Mouse (Mus musculus): ENCODE data around the gene Myh10. TPM values are rescaled to one million over a fixed set of nuclear protein-coding genes. Genes with fewer than 3 reads are reported as not detected.

Myh10 gene
- polyA plus RNA-seq, 1 experiment = 33.7 TPM

- no peaks in the 10 kb centered on the region for H3K36me3 ChIP-seq (ENCODE audit: control insufficient read depth, insufficient read depth, low read length)
- peak; percentile 33 for DNase-seq
- WGBS = 8% methylated on average over 43 of the region's 43 CpGs
- H3K27ac ChIP-seq (ENCODE audit: insufficient read depth, low read depth, low read length) = peak overlapping the region; percentile 47; the same call in 1 of the 2 replicates
- peak overlapping the region; percentile 63 for H3K4me3 ChIP-seq (ENCODE audit: insufficient read depth, low read depth, low read length)
- TF ChIP-seq CTCF (conservative IDR thresholded peaks at IDR 0.05; ENCODE audit: insufficient read depth, insufficient read length, low read depth, low read length) (no peak), POLR2A (IDR thresholded peaks at IDR 0.05; ENCODE audit: low read depth, low read length) (no peak)
- H3K4me1 ChIP-seq (ENCODE audit: control insufficient read depth, insufficient read depth, low read length) = 0 out of 2 replicates have a peak, but pooled peaks cover 6% of the 10 kb centered on the region
- no peaks in the 10 kb centered on the region for H3K27me3 ChIP-seq (replicated peaks; ENCODE audit: control insufficient read depth, insufficient read depth, low read length)
Observed at GRCm38 (mm10) chr11:68692693-68693446, 1.5 kb downstream of the Myh10 start.

DNA sequence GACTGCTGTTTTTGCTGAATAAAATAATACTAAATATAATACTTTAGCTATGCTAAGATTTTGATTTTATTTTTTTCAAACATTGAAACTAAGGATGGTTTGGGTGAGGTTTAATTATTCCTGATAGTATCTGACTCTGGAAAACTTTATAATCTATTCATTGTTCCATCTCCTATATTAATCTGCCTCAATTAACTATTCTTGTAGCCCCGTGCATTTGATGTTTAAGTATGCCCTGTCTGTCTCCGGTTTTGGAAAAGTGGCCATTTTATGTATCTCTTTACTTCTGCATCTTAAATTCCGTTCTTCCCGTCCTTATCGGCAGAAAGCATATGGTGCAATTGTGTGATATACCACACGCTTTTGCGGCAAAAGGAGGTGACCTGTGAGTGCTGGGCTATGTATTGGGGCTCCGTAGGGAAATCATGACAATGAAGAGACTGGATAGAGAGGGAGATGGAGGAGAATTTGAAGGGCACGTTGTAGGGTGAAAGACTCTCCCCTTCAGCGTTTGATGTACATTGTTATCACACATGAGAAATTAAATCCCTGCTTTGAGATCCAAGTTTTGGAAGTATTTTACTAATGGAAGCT, 2.2 kb downstream of the Myh10 start:
- H3K36me3 ChIP-seq (ENCODE audit: control insufficient read depth, insufficient read depth, low read length) = no peaks in the 10 kb centered on the region
- H3K4me1 ChIP-seq (ENCODE audit: control insufficient read depth, insufficient read depth, low read length) = 0 out of 2 replicates have a peak, but pooled peaks cover 6% of the 10 kb centered on the region
- H3K4me3 ChIP-seq (ENCODE audit: insufficient read depth, low read depth, low read length) = no peak overlapping the region
- H3K27ac ChIP-seq (ENCODE audit: insufficient read depth, low read depth, low read length) = no peak overlapping the region
- no peaks in the 10 kb centered on the region for H3K27me3 ChIP-seq (replicated peaks; ENCODE audit: control insufficient read depth, insufficient read depth, low read length)
- no peak for DNase-seq
- 60% methylated on average over 10 of the region's 10 CpGs for WGBS
- TF ChIP-seq CTCF (conservative IDR thresholded peaks at IDR 0.05; ENCODE audit: insufficient read depth, insufficient read length, low read depth, low read length) = no peak
- TF ChIP-seq POLR2A (IDR thresholded peaks at IDR 0.05; ENCODE audit: low read depth, low read length) = no peak

DNA sequence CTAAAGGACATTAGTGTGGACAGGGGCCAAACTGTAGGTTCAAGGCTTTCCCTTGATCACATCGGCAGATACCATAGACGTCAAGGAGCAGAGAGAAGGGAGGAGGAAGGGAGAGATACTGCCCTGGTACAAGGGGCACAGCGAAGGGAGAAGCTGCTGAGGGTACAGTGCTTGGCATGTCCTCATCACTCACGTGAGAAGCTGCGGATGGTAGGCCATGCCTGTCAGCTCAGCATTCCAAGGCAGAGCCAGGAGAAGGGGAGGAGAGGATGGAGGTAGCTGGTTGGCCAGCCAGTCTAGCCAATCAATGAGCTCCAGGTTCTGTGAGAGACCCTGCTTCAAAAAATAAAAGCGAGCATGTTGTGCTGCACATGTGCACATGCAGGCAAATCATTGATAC, 11.0 kb downstream of the Myh10 start:
- TF ChIP-seq POLR2A (IDR thresholded peaks at IDR 0.05; ENCODE audit: low read depth, low read length) (no peak), CTCF (conservative IDR thresholded peaks at IDR 0.05; ENCODE audit: insufficient read depth, insufficient read length, low read depth, low read length) (no peak)
- Histone ChIP-seq H3K4me3 (ENCODE audit: insufficient read depth, low read depth, low read length) (no peak overlapping the region), H3K27ac (ENCODE audit: insufficient read depth, low read depth, low read length) (no peak overlapping the region), H3K27me3 (replicated peaks; ENCODE audit: control insufficient read depth, insufficient read depth, low read length) (no peaks in the 10 kb centered on the region), H3K36me3 (ENCODE audit: control insufficient read depth, insufficient read depth, low read length) (no peaks in the 10 kb centered on the region), H3K4me1 (ENCODE audit: control insufficient read depth, insufficient read depth, low read length) (peaks cover 2% of the 10 kb centered on the region; the same call in 1 of the 2 replicates)
- peak; percentile 45 for DNase-seq
- 77% methylated on average over 6 of the region's 6 CpGs for WGBS

- Histone ChIP-seq H3K4me3 (ENCODE audit: insufficient read depth, low read depth, low read length) (no peak overlapping the region), H3K27ac (ENCODE audit: insufficient read depth, low read depth, low read length) (no peak overlapping the region), H3K4me1 (ENCODE audit: control insufficient read depth, insufficient read depth, low read length) (peaks cover 2% of the 10 kb centered on the region; the same call in 1 of the 2 replicates), H3K27me3 (replicated peaks; ENCODE audit: control insufficient read depth, insufficient read depth, low read length) (no peaks in the 10 kb centered on the region), H3K36me3 (ENCODE audit: control insufficient read depth, insufficient read depth, low read length) (no peaks in the 10 kb centered on the region)
- no peak for TF ChIP-seq CTCF (conservative IDR thresholded peaks at IDR 0.05; ENCODE audit: insufficient read depth, insufficient read length, low read depth, low read length)
- no peak for TF ChIP-seq POLR2A (IDR thresholded peaks at IDR 0.05; ENCODE audit: low read depth, low read length)
- DNase-seq = no peak
- 84% methylated on average over 1 of the region's 1 CpGs for WGBS
Observed at GRCm38 (mm10) chr11:68703360-68703759, 12.0 kb downstream of the Myh10 start.

- no peaks in the 10 kb centered on the region for H3K36me3 ChIP-seq (ENCODE audit: control insufficient read depth, insufficient read depth, low read length)
Observed at GRCm38 (mm10) chr11:68704258-68704657, 12.9 kb downstream of the Myh10 start.

GRCm38 (mm10) chr11:68704847-68705246, 13.5 kb downstream of the Myh10 start:
- Histone ChIP-seq H3K27ac (ENCODE audit: insufficient read depth, low read depth, low read length) (no peak overlapping the region), H3K4me1 (ENCODE audit: control insufficient read depth, insufficient read depth, low read length) (peaks cover 2% of the 10 kb centered on the region; the same call in 1 of the 2 replicates), H3K36me3 (ENCODE audit: control insufficient read depth, insufficient read depth, low read length) (no peaks in the 10 kb centered on the region), H3K4me3 (ENCODE audit: insufficient read depth, low read depth, low read length) (no peak overlapping the region), H3K27me3 (replicated peaks; ENCODE audit: control insufficient read depth, insufficient read depth, low read length) (no peaks in the 10 kb centered on the region)
- 86% methylated on average over 2 of the region's 2 CpGs for WGBS
- DNase-seq = no peak
- TF ChIP-seq CTCF (conservative IDR thresholded peaks at IDR 0.05; ENCODE audit: insufficient read depth, insufficient read length, low read depth, low read length) (no peak), POLR2A (IDR thresholded peaks at IDR 0.05; ENCODE audit: low read depth, low read length) (no peak)

More at GRCm38 (mm10) chr11:68704258-68704657, 12.9 kb downstream of the Myh10 start:
- 98% methylated on average over 1 of the region's 1 CpGs for WGBS
- DNase-seq = no peak
- Histone ChIP-seq H3K4me1 (ENCODE audit: control insufficient read depth, insufficient read depth, low read length) (peaks cover 2% of the 10 kb centered on the region; the same call in 1 of the 2 replicates), H3K27me3 (replicated peaks; ENCODE audit: control insufficient read depth, insufficient read depth, low read length) (no peaks in the 10 kb centered on the region), H3K27ac (ENCODE audit: insufficient read depth, low read depth, low read length) (no peak overlapping the region), H3K4me3 (ENCODE audit: insufficient read depth, low read depth, low read length) (no peak overlapping the region)
- TF ChIP-seq POLR2A (IDR thresholded peaks at IDR 0.05; ENCODE audit: low read depth, low read length) (no peak), CTCF (conservative IDR thresholded peaks at IDR 0.05; ENCODE audit: insufficient read depth, insufficient read length, low read depth, low read length) (no peak)
